Mouse (Mus musculus): ENCODE data around the gene Gpsm2.
"Not testable (repeated sequence)": the region's sequence is repeated elsewhere in the genome, so short reads cannot be mapped to it uniquely, and the experiment has no call there.

Gpsm2 gene

GRCm38 (mm10) chr3:108726413-108726812, 4.3 kb upstream of the Gpsm2 start:
- DNase-seq (ENCODE audit: low spot score), result no peak

GRCm38 (mm10) chr3:108721076-108721991, 775 bp downstream of the Gpsm2 start:
- DNase-seq (ENCODE audit: low spot score), result no peak

- DNase-seq (ENCODE audit: low spot score), result no peak
Measured at GRCm38 (mm10) chr3:108719761-108720160, 2.3 kb downstream of the Gpsm2 start.

GRCm38 (mm10) chr3:108719357-108719756, 2.8 kb downstream of the Gpsm2 start:
- no peak for DNase-seq (ENCODE audit: low spot score)

- no peak for DNase-seq (ENCODE audit: low spot score)
Measured at GRCm38 (mm10) chr3:108717896-108718502, 4.1 kb downstream of the Gpsm2 start.

GRCm38 (mm10) chr3:108714837-108715236, 7.3 kb downstream of the Gpsm2 start:
- no peak for DNase-seq (ENCODE audit: low spot score)

- no peak for DNase-seq (ENCODE audit: low spot score)
Measured at GRCm38 (mm10) chr3:108713065-108713675, 8.9 kb downstream of the Gpsm2 start.

- no peak for DNase-seq (ENCODE audit: low spot score)
Measured at GRCm38 (mm10) chr3:108711296-108711695, 10.8 kb downstream of the Gpsm2 start.

GRCm38 (mm10) chr3:108702789-108703188, 19.3 kb downstream of the Gpsm2 start:
- DNase-seq (ENCODE audit: low spot score), result no peak

GRCm38 (mm10) chr3:108701256-108701655, 20.9 kb downstream of the Gpsm2 start:
- DNase-seq (ENCODE audit: low spot score), result no peak

GRCm38 (mm10) chr3:108699786-108700185, 22.3 kb downstream of the Gpsm2 start:
- DNase-seq (ENCODE audit: low spot score), result no peak

GRCm38 (mm10) chr3:108698662-108699061, 23.4 kb downstream of the Gpsm2 start:
- no peak for DNase-seq (ENCODE audit: low spot score)

GRCm38 (mm10) chr3:108694321-108694720, 27.8 kb downstream of the Gpsm2 start:
- DNase-seq (ENCODE audit: low spot score), result no peak

- DNase-seq (ENCODE audit: low spot score), result no peak
Measured at GRCm38 (mm10) chr3:108689979-108690378, 32.1 kb downstream of the Gpsm2 start.

GRCm38 (mm10) chr3:108689446-108689845, 32.7 kb downstream of the Gpsm2 start:
- no peak for DNase-seq (ENCODE audit: low spot score)

GRCm38 (mm10) chr3:108689015-108689441, 33.1 kb downstream of the Gpsm2 start:
- no peak for DNase-seq (ENCODE audit: low spot score)

GRCm38 (mm10) chr3:108685701-108686100, 36.4 kb downstream of the Gpsm2 start:
- DNase-seq (ENCODE audit: low spot score), result no peak

GRCm38 (mm10) chr3:108683597-108683996, 38.5 kb downstream of the Gpsm2 start:
- not testable (repeated sequence) for DNase-seq (ENCODE audit: low spot score)

- DNase-seq (ENCODE audit: low spot score), result no peak
Measured at GRCm38 (mm10) chr3:108681004-108681403, 41.1 kb downstream of the Gpsm2 start.

- DNase-seq (ENCODE audit: low spot score), result no peak
Measured at GRCm38 (mm10) chr3:108676616-108677015, 45.5 kb downstream of the Gpsm2 start.

GRCm38 (mm10) chr3:108660941-108661340, 61.2 kb downstream of the Gpsm2 start:
- no peak for DNase-seq (ENCODE audit: low spot score)

GRCm38 (mm10) chr3:108658612-108659011, 63.5 kb downstream of the Gpsm2 start:
- DNase-seq (ENCODE audit: low spot score), result no peak

GRCm38 (mm10) chr3:108655486-108655885, 66.6 kb downstream of the Gpsm2 start:
- no peak for DNase-seq (ENCODE audit: low spot score)

Measured in urinary bladder, postnatal 10 days (tissue).